Mouse (Mus musculus): ENCODE results near the gene RPS10-NUDT3. TPM values are rescaled to one million over a fixed set of nuclear protein-coding genes. Genes with fewer than 3 reads are reported as not detected.
"Not testable (repeated sequence)": the region's sequence is repeated elsewhere in the genome, so short reads cannot be mapped to it uniquely, and the experiment has no call there.

RPS10-NUDT3 gene
- polyA plus RNA-seq, 1 experiment from 2014 or later = not detected

DNA sequence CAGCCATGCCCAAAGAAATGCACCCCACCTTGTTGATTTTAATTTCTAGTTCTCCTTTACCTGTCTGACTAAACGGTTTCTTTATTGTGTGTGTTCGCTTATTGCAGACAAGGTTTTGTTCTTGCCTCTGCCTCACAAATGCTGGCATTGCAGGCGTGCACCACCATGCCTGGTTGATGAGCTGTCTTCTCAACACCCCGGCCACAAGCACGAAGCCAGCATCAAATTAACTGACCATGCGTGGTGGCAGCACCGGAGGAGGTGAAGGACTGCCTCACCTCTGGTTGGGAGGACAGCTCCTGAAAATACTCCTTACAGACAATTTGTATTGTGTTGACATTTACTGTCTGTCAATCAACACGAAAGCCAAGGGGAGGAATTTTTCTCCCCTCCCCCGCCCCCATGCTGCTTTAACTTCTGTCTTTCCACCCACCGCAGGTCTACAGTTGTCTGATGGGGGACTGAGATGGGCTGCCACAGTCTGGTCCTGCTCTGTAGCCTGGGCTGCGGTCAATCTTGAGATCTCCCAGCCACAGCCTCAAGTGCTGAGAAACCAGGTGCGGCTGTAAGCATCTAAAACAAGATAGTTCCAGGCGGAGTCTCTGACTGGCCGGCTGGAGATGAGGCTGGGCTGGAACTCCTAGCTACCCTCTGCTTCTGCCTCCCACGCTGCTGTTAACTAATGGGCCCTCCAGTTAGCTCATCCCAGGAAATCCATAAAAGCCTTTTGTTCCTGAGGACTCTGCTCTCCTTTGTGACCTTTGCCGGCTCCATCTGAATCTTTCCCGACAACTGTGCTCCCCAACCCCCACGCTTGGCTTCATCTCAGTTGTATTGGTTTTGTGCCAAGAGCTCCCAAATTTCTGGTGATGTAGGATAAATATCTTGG is 1.4 kb upstream of the RPS10-NUDT3 start, which contains the start of gene Rps10:
Rps10 (minus strand) TSS at position 538 of the 889 bp plus-strand sequence.
- H3K4me3 ChIP-seq (ENCODE audit: low read depth, low read length) = peak within 1 kb of the TSS; percentile 89
- peak within 1 kb of the TSS; percentile 40; the same call in 1 of the 2 replicates for H3K9ac ChIP-seq (ENCODE audit: low read length)
- H3K36me3 ChIP-seq (ENCODE audit: control insufficient read depth, insufficient read depth, low read length) = peaks cover 16% of the 10 kb centered on the region
- no peak within 1 kb of the TSS for H3K4me2 ChIP-seq (ENCODE audit: low read depth, severe bottlenecking)
- ATAC-seq (ENCODE audit: insufficient number of reproducible peaks, low FRiP score, low TSS enrichment, low read depth) (no peak), DNase-seq (ENCODE audit: low spot score) (no peak)
- H3K27me3 ChIP-seq (ENCODE audit: control insufficient read depth, insufficient read depth, low read length) = no peaks in the 10 kb centered on the region
- H3K27ac ChIP-seq (replicated peaks; ENCODE audit: low read depth, low read length) = no peak within 1 kb of the TSS; the same call in 1 of the 2 replicates
- H3K4me1 ChIP-seq (ENCODE audit: control insufficient read depth, insufficient read depth, low read length) = peaks cover 15% of the 10 kb centered on the region
- H3K9me3 ChIP-seq (ENCODE audit: control insufficient read depth, low read length) = no peaks in the 10 kb centered on the region
- WGBS = 38% methylated on average over 18 of the region's 18 CpGs

DNA sequence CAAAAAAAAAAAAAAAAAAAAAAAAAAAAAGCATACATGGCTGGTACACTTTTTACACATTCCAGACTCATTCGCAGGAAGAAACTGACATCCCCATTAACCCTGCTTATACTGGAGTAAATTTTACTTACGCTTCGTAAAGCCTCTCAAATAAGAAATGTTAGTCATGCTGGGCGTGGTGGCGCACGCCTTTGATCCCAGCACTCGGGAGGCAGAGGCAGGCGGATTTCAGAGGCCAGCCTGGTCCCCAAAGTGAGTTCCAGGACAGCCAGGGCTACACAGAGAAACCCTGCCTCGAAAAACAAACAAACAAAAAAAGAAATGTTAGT is 517 bp upstream of the RPS10-NUDT3 start:
- H3K4me3 ChIP-seq (ENCODE audit: low read depth, low read length) = peak overlapping the region; percentile 89

DNA sequence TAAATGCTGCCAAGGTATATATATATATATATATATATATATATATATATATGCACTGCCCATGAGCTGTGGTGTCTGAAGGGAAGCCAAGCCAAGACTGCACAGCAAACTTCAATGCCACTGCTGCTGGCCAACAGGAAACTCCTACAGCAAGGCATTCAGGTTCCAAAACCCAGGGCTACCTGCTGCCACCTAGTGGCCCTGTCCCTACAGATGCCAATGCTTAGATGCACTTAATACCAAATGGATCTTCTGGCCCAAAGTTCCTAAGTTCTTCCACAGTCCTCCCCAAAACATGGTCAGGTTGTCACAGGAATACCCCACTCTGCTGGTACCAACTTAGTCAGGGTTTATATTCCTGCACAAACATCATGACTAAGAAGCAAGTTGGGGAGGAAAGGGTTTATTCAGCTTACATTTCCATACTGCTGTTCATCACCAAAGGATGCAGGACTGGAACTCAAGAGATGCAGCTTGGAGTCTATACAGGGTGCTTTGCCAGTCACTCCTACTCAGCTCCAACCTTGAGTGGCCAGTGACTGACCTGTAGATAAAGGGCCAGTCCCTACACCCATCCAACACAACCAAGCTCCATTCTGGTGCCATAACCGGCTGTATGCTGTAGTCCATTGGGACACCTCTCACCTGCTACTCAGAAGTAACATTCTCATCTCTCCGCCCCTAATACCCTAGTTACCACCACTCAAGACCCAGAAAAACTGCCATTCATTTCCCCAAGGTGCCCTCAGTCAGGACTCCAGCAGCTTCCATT is 5.6 kb downstream of the RPS10-NUDT3 start:
- ATAC-seq (ENCODE audit: insufficient number of reproducible peaks, low FRiP score, low TSS enrichment, low read depth) (no peak), DNase-seq (ENCODE audit: low spot score) (peak; percentile 89)
- Histone ChIP-seq H3K27me3 (ENCODE audit: control insufficient read depth, insufficient read depth, low read length) (no peaks in the 10 kb centered on the region), H3K4me3 (ENCODE audit: low read depth, low read length) (no peak overlapping the region), H3K9me3 (ENCODE audit: control insufficient read depth, low read length) (no peaks in the 10 kb centered on the region), H3K27ac (replicated peaks; ENCODE audit: low read depth, low read length) (no peak overlapping the region), H3K9ac (ENCODE audit: low read length) (no peak overlapping the region), H3K4me2 (ENCODE audit: low read depth, severe bottlenecking) (no peak overlapping the region), H3K36me3 (ENCODE audit: control insufficient read depth, insufficient read depth, low read length) (peaks cover 29% of the 10 kb centered on the region), H3K4me1 (ENCODE audit: control insufficient read depth, insufficient read depth, low read length) (peaks cover 14% of the 10 kb centered on the region)
- 62% methylated on average over 2 of the region's 2 CpGs for WGBS

More for the DNA sequence above, 517 bp upstream of the RPS10-NUDT3 start:
- H3K9me3 ChIP-seq (ENCODE audit: control insufficient read depth, low read length); H3K27me3 ChIP-seq (ENCODE audit: control insufficient read depth, insufficient read depth, low read length); DNase-seq (ENCODE audit: low spot score); H3K27ac ChIP-seq (replicated peaks; ENCODE audit: low read depth, low read length): not testable (repeated sequence)
- peak overlapping the region; percentile 43 for H3K4me2 ChIP-seq (ENCODE audit: low read depth, severe bottlenecking)
- peaks cover 24% of the 10 kb centered on the region for H3K36me3 ChIP-seq (ENCODE audit: control insufficient read depth, insufficient read depth, low read length)
- peak overlapping the region; percentile 3; the same call in 1 of the 2 replicates for H3K9ac ChIP-seq (ENCODE audit: low read length)
- peaks cover 17% of the 10 kb centered on the region for H3K4me1 ChIP-seq (ENCODE audit: control insufficient read depth, insufficient read depth, low read length)
- ATAC-seq (ENCODE audit: insufficient number of reproducible peaks, low FRiP score, low TSS enrichment, low read depth) = peak; percentile 6; the same call in 1 of the 2 replicates
- 49% methylated on average over 9 of the region's 9 CpGs for WGBS

DNA sequence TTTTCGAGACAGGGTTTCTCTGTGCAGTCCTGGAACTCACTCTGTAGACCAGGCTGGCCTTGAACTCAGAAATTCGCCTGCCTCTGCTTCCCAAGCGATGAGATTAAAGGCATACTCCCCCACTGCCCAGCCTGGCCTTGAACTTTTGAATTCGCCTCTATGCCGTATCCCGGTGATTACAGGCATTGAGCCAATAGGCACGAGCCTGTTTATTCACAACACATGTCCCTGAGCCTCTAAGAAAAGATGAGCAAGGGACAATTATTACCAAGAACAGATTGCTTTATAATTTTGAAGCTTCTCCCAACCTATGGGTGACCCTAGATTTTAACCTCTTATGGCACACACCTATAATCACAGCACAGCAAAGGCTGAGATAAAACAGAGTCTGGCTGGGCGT is 6.6 kb downstream of the RPS10-NUDT3 start:
- Histone ChIP-seq H3K4me1 (ENCODE audit: control insufficient read depth, insufficient read depth, low read length) (peaks cover 11% of the 10 kb centered on the region), H3K27me3 (ENCODE audit: control insufficient read depth, insufficient read depth, low read length) (no peaks in the 10 kb centered on the region), H3K27ac (replicated peaks; ENCODE audit: low read depth, low read length) (no peak overlapping the region), H3K9ac (ENCODE audit: low read length) (no peak overlapping the region), H3K4me2 (ENCODE audit: low read depth, severe bottlenecking) (no peak overlapping the region), H3K9me3 (ENCODE audit: control insufficient read depth, low read length) (no peaks in the 10 kb centered on the region), H3K4me3 (ENCODE audit: low read depth, low read length) (no peak overlapping the region), H3K36me3 (ENCODE audit: control insufficient read depth, insufficient read depth, low read length) (peaks cover 24% of the 10 kb centered on the region)
- WGBS = 92% methylated on average over 8 of the region's 8 CpGs
- no peak for ATAC-seq (ENCODE audit: insufficient number of reproducible peaks, low FRiP score, low TSS enrichment, low read depth)
- no peak for DNase-seq (ENCODE audit: low spot score)

DNA sequence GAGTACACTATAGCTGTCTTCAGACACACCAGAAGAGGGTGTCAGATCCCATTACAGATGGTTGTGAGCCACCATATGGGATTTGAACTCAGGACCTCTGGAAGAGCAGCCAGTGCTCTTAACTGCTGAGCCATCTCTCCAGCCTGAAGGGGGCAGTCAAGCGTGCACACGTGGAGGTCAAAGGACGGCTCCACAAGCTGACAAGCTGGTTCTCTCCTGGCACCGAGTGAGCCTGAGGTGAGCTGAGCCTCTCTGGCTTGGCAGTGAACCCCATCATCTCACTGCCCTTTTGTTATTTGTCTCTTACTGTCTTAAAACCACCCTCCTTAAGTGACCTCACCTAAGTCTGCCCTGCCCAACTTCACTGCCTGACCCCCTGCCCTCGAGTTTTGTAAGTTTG is 7.6 kb downstream of the RPS10-NUDT3 start:
- WGBS = 69% methylated on average over 5 of the region's 5 CpGs
- Histone ChIP-seq H3K4me3 (ENCODE audit: low read depth, low read length) (no peak overlapping the region), H3K4me2 (ENCODE audit: low read depth, severe bottlenecking) (no peak overlapping the region), H3K27ac (replicated peaks; ENCODE audit: low read depth, low read length) (no peak overlapping the region), H3K36me3 (ENCODE audit: control insufficient read depth, insufficient read depth, low read length) (peaks cover 21% of the 10 kb centered on the region), H3K4me1 (ENCODE audit: control insufficient read depth, insufficient read depth, low read length) (peaks cover 9% of the 10 kb centered on the region; the same call in 1 of the 2 replicates), H3K27me3 (ENCODE audit: control insufficient read depth, insufficient read depth, low read length) (no peaks in the 10 kb centered on the region), H3K9ac (ENCODE audit: low read length) (no peak overlapping the region), H3K9me3 (ENCODE audit: control insufficient read depth, low read length) (no peaks in the 10 kb centered on the region)
- DNase-seq (ENCODE audit: low spot score) (no peak), ATAC-seq (ENCODE audit: insufficient number of reproducible peaks, low FRiP score, low TSS enrichment, low read depth) (no peak)

DNA sequence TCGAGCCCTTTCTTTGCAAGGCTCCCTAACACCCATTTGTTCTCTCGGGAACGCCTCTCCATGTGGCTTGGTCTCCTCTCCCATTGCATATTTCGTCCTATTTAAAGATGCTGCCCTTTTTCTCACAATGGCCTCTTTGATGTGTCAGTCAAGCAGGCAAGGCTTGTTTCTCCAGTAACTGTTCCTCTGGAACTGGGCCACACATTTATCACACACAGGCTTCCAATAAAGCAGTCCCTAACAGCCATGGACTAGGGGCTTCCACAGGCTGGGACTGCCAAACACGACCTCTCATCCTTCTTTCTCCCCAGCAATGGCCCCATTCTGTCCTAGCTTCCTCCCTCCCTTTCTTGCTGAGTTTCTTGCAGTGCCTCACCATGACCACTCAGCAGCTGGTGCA is 8.3 kb downstream of the RPS10-NUDT3 start:
- Histone ChIP-seq H3K9me3 (ENCODE audit: control insufficient read depth, low read length) (no peaks in the 10 kb centered on the region), H3K36me3 (ENCODE audit: control insufficient read depth, insufficient read depth, low read length) (peaks cover 16% of the 10 kb centered on the region), H3K4me3 (ENCODE audit: low read depth, low read length) (no peak overlapping the region), H3K9ac (ENCODE audit: low read length) (no peak overlapping the region), H3K27me3 (ENCODE audit: control insufficient read depth, insufficient read depth, low read length) (no peaks in the 10 kb centered on the region), H3K4me2 (ENCODE audit: low read depth, severe bottlenecking) (no peak overlapping the region), H3K4me1 (ENCODE audit: control insufficient read depth, insufficient read depth, low read length) (peaks cover 9% of the 10 kb centered on the region; the same call in 1 of the 2 replicates), H3K27ac (replicated peaks; ENCODE audit: low read depth, low read length) (no peak overlapping the region)
- DNase-seq (ENCODE audit: low spot score) (no peak), ATAC-seq (ENCODE audit: insufficient number of reproducible peaks, low FRiP score, low TSS enrichment, low read depth) (no peak)
- WGBS = 24% methylated on average over 5 of the region's 5 CpGs

DNA sequence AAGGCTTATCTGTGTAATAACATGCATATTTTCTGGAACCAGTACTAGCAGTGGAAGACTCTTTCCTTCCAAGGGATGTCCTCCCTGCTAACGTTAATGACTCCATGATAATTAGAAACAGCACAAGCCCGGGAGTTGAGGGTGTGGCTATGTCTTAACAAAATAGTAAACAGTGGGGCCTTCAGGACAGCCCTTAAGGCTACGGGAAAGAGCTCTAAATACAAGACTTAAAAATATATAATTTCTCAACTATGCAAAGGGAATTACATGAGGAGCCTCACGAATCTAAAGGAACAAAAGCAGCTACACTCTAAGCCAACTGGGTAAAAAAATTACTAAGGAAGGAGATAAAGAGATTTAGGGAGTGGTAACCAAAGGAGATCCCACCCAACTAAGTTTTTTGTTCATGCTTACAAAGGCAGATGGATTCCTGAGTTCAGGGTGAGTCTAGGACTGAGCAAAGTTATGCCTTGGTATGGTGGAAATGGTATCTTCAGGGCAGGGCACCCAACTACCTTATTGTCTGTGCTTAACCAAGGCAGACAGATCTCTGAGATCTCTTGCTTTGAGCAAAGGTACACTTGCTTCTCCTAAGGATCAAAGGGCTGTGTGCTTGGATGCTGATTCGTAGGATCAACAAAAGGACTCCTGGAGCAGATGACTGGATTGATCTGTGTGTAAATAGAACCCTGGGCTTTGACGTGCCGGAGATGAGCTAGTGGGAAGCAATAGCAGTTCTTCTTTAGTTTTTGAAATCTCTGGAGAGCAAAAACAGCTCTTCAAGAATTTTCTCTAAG is 9.4 kb downstream of the RPS10-NUDT3 start:
- peaks cover 6% of the 10 kb centered on the region for H3K36me3 ChIP-seq (ENCODE audit: control insufficient read depth, insufficient read depth, low read length)
- WGBS = 28% methylated on average over 7 of the region's 7 CpGs
- no peak overlapping the region for H3K9ac ChIP-seq (ENCODE audit: low read length)
- H3K4me2 ChIP-seq (ENCODE audit: low read depth, severe bottlenecking) = no peak overlapping the region
- no peak overlapping the region for H3K27ac ChIP-seq (replicated peaks; ENCODE audit: low read depth, low read length)
- DNase-seq (ENCODE audit: low spot score) (no peak), ATAC-seq (ENCODE audit: insufficient number of reproducible peaks, low FRiP score, low TSS enrichment, low read depth) (no peak)
- peaks cover 12% of the 10 kb centered on the region; the same call in 1 of the 2 replicates for H3K4me1 ChIP-seq (ENCODE audit: control insufficient read depth, insufficient read depth, low read length)
- H3K4me3 ChIP-seq (ENCODE audit: low read depth, low read length) = no peak overlapping the region
- H3K9me3 ChIP-seq (ENCODE audit: control insufficient read depth, low read length) = no peaks in the 10 kb centered on the region
- H3K27me3 ChIP-seq (ENCODE audit: control insufficient read depth, insufficient read depth, low read length) = no peaks in the 10 kb centered on the region

Data from limb, embryonic 11.5 days (tissue).